Mouse (Mus musculus) frontal cortex, adult (tissue): Measurements from ENCODE around the gene Fstl3.
A peak's percentile ranks its signal among the peaks of the same experiment; 100 is the strongest.

ENCODE experiments used
- ATAC-seq: cut with Nextera tagmentation; 2 replicates; pipeline ENCODE4 v1.9.2; 2017; ENCODE audit warnings: mild to moderate bottlenecking, moderate library complexity, mixed read lengths; ENCODE audit not compliant: low TSS enrichment

Fstl3 gene

DNA sequence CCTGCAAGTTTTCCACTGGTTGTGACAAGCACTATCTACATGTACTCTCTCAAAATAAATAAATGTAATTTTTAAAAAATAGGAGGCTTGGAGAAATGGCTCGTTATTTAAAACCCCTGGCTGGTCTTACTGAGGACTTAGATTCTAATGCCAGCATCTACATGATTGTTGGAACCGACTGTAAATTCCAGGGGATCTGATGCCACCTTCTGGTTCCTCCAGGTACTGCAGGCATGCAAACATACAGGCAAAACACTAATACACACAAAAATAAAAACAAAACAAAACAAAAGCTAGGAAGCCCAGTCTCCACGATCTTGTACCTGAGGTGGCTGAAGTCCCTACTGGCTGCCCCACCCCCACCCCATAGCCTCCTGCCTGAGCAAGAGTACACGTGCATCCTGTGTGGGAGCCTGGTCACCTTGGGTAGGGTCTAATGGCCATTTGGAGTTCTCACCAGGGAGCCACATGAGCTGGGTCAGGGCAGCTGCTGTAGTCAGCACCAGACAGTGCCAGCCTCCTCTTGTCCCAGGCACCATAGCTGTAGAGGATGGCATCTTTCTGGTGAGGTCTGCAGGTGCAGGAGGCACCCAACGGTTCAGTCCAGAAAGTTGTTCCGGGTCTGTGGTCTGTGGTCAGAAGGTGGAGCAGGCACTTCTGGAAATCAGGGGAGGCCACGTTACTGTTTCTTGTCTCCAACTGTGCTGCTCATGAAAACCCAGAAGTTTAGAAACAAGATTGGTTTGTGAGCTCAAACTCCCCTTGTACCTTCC lies 11.5 kb downstream of the Fstl3 start:
- ATAC-seq: no peak

DNA sequence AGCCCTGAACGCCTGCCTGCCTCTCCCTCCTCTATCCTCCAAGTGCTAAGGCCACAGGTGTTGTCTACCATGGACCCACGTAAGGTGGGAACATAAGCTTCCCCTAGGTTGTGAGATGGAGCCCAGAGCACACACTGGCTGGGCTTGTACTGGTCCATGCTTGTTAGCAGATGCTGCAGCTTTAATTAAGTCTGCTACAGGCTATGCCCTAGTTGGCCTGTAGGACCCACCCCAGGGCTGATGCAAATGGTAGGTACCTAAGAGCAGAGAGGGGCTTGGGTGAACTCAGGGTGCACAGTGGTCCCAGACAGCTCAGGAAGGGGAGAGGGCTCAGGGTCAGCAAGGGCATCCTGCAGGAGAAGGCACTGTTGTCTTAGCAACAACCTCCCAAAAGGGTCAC lies 12.5 kb downstream of the Fstl3 start:
- no peak for ATAC-seq

DNA sequence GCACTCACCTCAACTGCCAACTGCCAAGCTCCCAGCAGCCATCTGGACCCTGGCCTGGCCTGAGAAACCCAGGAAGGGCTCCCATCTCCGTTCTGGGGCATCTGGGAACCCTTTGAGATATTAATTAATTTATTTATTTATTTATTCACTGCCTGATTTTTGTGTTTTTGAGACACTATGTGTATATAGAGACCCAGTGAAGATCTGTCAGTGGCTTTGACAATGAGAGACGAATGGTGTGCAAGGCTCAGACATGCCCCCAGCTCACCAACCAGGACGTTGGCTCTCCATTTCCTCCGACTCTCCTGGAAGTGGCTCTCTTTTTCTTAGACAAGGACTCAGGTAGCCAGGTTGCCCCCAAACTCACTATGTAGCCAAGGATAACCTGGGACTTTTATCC lies 13.8 kb downstream of the Fstl3 start, which contains the start of gene Prss57:
Prss57 (minus strand) TSS at position 101 of the 400 bp plus-strand sequence.
- no peak for ATAC-seq

DNA sequence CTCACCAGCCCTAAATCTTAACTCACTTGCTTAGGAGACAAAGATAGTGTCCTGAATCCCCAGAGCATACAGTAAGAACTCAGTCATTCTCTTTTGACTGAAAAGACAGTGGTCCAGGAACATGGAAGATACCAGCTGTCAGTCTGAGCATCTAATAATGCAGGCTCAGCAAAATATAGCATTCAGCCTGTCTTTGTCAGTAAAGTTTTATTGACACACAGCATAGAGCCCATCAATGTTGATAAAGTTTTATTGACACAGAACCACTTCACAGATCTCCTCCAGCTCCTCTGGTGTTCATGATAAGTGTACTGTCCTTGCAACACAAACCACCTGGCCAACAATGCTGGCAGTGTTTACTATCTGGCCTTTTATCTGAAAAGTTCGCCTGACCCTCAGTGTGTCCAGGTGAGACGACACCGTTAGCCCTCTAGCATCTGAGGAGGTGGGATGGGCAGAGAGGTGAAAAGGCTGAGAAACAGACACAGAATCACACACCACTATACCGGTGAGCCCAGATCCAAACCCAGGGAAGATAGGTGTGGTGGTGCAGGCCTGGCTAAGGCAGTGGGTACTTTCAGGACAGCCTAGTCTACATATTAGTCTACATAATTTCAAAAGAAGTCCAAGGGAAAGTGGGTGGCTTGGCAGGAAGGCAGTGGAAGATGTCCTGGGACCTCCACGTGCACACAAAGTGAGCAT lies 15.4 kb downstream of the Fstl3 start:
- no peak for ATAC-seq

DNA sequence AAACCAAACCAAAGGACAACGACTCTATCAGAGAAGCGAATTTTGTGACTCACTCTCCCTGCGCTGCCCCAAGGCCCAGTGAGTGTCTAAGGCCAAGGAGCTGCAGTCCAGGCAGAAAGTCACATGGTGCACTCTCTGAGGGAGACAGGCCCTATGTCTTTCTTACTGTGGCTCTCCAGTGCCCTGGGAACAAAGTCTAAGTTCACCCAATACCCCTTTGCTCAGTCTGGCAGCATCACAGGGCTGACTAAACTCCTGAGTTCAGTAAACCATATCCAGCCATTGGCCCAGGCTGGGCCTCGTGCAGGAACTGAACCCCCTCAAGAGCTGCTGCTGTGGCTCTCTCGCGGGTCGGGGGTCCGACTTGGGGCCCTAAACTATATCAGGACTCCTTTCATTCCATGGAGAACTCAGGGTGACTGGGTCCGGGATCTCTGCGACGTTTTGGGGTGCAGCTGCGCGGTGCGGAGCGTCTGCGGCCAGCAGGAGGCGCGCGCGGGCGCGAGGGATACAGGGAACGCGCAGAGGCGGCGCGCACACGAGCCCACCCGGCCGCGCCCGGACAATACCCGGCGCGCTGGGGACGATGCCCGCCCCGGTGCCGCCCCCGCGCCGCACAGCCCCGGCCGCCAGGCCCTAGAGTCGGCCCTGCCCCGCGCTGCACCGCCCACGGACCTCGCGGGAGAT lies 16.1 kb downstream of the Fstl3 start, which contains the start of gene Palm:
Palm (plus strand) TSS at position 522 of the 687 bp plus-strand sequence.
- ATAC-seq: peak; percentile 58

DNA sequence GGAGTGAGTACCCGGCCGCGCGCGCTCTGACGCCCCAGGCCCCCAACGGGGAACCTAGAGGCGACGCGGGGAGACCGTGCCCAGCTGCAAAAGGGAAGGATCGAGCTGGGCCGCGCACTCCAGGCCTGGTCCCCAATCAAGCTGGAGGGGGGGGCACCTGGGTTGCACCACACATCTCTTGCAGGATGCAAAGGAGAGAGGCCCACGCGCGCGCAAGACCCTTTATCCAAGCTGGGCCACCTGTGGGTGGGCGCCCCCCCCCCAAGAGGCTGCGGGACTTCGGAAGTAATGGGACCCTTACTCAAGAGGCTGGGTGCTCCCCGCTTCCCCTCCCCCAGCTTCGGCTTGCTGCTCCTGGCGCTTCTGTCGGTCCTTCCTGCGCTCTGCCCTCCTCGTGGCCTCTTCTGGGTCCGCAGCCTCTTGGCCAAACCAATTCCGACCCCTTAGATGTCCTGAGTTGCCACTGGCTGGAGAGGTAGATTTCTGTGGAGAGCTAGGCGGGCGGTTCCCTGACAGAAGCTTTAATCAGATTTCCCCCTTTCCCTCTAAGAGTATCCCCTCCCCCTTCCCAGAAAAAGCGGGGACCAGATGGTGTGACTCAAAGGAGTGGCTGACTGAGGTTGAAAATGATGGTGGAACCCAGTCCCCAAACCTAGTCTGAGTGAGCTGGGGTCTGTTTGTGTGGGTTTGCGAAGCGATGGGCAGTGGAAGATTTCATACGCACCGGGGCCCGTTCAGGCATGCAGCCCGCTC lies 16.8 kb downstream of the Fstl3 start:
- peak; percentile 48 for ATAC-seq

DNA sequence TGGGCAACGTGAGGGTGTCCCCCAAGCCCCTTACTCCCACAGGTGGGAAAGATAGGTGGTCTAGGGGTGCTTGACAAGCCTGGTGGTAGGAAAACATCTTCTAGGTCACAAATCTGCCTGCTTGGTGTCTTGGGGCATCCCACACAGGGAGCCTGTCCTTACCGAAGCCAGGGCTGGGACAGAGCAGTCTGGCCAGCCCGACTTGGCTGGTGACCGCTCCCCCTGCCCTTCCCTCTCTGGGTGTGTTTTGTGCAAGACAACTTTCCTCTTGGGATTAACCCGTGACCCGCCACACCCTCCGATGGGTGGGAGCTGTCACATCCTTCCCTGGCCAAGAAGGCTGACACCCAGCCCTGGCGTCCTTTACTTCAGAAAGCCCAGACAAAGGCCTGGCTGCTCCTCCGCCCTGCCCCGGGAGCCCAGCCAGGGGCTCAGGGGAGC lies 17.4 kb downstream of the Fstl3 start:
- peak; percentile 20; the same call in 1 of the 2 replicates for ATAC-seq

DNA sequence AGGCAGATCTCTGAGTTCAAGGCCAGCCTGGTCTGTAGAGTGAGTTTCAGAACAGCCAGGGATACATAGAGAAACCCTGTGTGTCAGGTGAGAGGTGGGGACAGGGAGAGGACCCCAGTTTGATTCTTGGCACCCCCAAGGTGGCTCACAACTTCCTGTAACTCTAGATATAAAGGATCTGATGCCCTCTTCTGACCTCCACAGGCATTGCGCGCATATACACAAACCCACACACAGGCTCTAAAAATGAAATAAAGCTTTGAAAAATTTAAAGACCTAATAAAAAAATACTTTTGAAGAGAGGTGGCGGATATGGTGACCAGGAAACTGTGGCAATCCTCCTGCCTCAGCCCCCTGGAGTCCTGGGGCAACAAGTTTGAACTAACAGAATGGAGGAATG lies 18.8 kb downstream of the Fstl3 start:
- ATAC-seq: no peak

DNA sequence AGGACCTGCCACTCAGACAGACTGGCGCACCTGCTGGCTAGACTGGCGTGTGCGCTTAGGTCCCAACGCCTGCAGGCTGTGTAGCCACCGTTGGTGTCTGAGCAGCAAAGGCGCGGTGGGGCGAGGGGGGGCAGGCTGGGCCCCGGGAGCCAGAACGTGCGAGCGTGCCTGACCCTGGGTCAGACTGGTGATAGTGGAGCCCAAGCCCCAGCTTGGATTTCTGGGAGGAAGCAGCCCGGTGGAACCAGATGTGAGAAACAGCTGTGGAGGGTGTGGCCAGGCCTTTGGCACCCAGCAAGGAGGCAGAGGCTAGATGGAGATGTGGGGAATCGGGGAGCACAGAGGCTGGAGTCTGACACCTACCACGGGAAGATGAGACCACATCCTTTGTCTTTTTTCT lies 20.3 kb downstream of the Fstl3 start:
- no peak for ATAC-seq

DNA sequence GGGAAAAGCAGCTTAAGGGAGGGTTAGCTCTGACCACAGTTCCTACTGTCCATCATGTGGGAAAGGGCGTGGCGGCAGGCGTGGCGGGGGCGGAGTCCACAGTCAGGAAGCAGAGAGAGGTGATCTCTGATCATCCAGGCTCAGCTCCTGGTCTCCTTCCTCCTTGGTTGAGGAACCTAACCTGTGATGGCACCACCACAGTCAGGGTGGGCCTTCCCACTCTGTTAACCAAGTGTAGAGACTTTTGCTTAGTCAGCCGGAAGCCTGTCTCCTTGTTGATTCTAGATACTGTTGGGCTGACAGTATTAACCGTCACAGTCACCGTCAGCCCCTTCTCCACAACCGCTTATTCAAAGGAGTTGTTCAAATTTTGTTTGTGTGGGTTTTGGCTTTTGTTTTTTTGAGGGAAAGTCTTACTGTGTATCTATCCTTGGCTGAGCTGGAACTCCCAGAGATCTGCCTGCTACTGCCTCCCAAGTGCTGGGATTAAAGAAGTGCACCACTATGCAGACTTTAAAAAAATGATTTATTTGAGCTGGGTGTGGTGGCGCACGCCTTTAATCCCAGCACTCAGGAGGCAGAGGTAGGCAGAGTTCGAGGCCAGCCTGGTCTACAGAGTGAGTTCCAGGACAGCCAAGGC lies 21.3 kb downstream of the Fstl3 start:
- no peak for ATAC-seq

DNA sequence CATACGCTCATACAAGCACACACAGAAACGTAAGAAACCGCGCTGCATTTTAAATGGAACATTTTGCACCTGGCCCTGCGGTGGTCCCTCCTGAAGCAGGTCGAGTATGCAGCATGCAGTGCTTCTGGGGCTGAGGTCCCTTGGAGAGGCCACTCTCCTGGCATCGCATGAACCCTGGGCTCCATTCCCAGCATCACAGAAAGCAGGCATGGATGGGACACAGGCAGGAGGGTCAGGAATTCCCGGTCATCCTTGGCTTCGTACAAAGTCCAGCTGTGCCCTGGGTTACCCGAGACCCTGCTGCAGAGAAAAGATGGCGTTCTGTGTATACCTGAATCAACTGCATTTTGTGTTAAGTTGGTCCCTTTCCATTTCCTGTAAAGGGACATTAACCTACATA lies 23.4 kb downstream of the Fstl3 start:
- no peak for ATAC-seq

DNA sequence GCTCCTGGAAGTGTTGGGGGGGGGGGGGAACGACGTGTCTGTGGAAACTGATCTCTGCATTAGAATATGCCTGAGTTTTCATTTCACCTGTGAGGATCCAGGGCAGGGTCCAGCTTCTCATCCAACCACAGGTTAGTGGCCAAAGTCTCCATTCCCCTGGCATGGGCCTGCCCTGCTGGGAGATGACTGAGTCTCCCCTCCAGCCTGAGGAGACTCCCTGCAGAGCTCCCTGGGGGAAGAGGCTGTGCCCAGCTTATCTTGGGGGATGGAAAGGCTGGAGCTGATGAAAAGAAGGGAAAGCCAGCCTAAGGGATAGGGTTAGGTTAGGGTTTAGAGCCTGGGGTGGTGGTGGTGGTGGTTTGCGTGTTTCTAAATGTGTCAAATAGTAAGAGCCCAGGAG lies 24.8 kb downstream of the Fstl3 start:
- ATAC-seq: no peak

DNA sequence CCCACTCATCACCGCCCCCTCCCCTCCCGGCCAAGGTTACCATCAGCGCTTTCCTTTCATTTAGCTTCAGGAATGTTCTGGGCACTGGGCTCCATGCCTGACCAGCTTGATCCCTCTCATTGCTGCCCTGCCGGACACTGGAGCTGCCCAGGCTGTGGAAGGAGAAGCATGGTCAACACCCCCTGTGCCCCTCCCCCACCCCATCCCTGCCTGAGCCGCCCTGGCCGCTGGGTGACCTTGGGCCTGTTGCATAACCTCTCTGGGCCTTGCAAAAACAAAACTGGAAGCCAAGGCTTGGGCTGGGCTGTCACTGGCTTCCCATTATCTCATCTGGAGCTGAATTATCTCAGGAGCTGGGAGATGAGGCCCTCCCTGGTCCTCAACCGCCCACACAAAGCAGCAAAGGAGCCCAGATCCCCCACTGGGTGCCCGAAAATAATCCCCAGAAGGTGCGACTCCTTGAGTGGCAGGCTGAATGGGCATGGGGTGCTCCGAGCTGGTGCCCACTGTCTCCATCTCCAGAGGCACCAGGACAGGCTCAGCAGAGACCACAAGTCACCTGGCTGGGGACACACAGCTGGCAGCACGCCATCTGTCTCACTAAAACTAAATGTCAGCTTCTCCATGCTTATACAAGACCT lies 25.4 kb downstream of the Fstl3 start:
- peak; percentile 34 for ATAC-seq

DNA sequence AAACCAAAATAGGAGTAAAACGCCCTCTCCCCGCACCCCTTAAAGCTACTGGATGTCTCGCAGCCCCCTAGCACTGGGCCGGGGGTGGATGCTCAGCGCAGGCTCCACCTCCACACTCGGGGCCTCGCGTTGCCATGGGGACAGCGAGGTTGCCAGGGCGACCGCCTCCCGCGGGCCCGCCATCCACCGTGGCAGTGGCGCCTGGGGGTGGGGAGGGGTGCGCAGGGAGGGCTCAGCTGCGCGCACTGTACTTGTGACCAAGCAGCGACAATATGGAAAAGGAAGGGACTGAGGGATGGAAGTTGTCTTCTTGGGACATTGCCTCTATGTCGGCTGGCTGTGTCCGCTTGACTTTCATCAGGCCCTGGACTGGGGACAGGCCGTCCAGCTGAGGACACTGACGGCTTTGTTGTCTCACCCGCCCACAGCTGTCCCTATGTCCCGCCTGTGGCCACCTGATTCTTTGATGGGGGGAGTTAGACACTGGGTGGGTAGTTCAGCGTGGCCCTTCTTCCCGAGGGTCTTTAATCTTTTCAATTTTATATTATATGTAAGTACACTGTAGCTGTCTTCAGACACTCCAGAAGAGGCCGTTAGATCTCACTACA lies 26.7 kb downstream of the Fstl3 start:
- ATAC-seq: peak; percentile 80

DNA sequence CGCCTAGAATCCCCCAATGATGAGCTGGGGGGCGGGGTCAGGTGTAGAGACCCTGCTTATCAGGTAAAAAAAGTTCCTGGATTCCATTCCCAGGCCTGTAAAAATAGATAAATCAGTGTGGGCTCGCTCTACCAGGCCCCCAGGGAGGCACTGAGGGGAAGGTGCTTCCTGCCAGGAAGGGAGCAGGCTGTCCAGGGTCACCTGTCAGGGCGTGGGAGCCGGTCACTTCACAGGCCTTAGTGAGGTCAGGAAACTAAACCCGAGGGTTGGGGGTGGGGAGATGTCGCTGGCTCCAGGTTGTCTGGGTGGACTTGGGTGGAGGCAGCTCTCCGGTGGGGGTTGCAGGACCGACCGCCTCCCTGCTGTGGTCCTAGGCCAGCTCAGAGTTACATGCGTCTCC lies 28.6 kb downstream of the Fstl3 start:
- ATAC-seq: no peak

DNA sequence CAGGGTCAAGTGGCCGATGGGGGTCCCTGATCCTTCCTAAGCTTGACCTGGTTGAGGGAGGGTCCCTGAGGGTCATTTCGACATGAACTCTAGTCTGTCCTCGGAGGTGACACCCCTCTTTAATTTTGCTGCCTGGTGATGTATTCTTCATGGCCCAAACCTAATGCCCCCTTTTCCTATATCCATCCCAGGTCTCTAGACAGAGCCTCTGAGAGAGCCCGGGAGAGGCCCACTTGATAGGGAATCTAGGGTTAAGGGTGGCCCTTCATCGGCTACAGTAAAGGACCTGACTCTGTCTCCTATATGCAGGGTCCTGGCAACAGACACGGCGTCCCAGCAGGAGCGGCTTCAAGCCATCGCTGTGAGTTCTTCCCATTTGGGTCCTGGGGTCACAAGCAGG lies 29.3 kb downstream of the Fstl3 start:
- no peak for ATAC-seq

DNA sequence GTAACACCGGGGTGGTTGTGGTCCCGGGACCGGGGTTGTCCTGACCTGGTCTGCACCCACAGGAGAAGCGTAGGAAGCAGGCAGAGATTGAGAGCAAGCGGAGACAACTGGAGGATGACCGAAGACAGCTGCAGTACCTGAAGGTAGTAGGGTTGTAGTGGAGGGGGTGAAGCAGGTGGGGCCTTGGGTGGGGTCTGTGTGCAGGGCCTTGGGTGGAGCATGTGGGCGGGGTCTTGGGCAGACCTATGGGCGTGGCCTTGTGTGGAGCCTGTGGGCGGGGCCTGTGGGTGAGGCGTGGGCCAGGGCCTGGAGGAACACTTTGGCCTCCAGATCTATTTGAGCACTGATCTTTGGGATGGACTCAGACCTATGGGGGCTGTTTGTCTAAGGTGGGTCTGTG lies 29.9 kb downstream of the Fstl3 start:
- ATAC-seq: no peak

DNA sequence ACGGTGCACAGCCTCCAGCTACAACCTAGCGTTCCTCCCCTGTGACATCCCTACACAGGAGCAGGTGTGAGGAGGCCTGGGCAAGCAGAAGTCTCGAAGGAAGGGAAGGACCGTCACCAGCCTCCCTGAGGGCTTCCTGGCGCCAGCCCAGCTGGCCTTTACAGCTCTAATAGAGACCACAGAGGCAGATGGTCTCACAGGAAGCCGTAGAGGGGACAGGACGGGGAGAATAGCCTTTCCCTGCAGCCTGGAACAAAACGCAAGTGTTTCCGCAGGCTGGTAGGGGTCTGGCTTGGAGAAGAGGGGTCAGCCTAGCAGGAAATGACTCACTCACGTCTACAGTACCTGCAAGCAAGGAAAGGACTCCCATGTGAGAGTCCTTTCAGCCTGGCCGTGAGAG lies 30.8 kb downstream of the Fstl3 start:
- no peak for ATAC-seq

DNA sequence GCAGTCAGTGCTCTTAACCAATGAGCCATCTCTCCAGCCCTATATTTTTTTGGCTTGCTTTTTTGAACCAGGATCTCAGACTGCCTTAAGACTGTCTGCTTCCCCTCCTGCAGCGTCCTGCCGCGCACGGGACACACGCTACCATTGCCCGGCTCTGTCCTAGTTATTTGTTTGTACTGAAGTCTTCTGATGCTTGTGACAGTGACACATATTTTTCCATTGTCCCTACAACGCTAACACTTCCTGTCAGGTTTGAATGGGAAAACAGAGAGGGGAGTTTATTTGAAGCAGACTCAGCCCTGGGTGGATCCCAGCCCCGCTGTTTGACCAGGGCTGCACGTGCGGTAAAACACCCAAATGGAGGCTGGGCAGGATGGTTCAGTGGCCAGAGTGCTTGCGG lies 31.7 kb downstream of the Fstl3 start:
- no peak for ATAC-seq
